Mouse (Mus musculus): ENCODE measurements at regions not wholly inside any gene's neighbourhood (a gene's known extent, or its start where the extent isn't known, plus 50 kb on each side); places are given as distances from the start of the nearest gene placed in this dataset.

DNA sequence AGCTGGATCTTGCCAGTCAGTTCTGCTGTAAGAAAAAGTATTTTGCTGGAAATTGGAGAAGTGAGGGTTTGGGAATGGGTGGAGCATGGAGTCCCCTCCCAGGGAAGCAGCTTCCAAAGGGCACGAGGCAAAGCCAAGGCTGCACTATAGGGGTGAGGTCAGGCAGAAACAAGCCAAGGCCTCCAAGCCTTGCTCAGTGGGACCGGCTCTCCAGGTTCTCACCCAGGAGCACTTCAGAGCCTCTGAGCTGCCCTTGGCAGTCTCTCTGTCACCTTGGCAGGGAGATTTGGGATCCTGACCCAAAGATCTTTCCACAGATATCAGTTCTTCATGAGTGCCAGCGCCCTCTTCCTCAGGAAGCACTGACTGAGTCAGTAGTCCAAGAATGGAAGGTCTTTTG is 116.5 kb downstream of the Bdh1 start:
- TF ChIP-seq CTCF (IDR thresholded peaks at IDR 0.05; ENCODE audit: control insufficient read depth, insufficient read depth, insufficient replicate concordance, low read depth, low read length) (no peak), POLR2A (IDR thresholded peaks at IDR 0.05; ENCODE audit: control insufficient read depth, low read depth, low read length) (no peak)
